Mouse (Mus musculus) midbrain, embryonic 12.5 days (tissue): ENCODE results near the gene Hvcn1. TPM values are rescaled to one million over a fixed set of nuclear protein-coding genes. Genes with fewer than 3 reads are reported as not detected.

Source experiments
- polyA plus RNA-seq: library from polyadenylated mRNA; unstranded; fragments of >200 nt; fragmentation: Nextera tagmentation; extraction: Ambion mirVana; gene quantifications from 2 replicates; pipeline ENCODE4 v1.2.1, GENCODE M21; 2016

The Hvcn1 gene
- polyA plus RNA-seq, 1 experiment from 2014 or later, result 10.8 TPM

Other genes with a start within 250 kb of the Hvcn1 start
- gene Cux2, start 156.7 kb upstream of the Hvcn1 start, polyA plus RNA-seq, result 19.7 and 20.2 TPM in 2 replicates
- gene Myl2, start 105.9 kb upstream of the Hvcn1 start, polyA plus RNA-seq, result 1.1 and 3.9 TPM in 2 replicates
- not detected in 2 replicates for gene Ccdc63, start 66.0 kb upstream of the Hvcn1 start, polyA plus RNA-seq
- 323 and 332 TPM in 2 replicates for gene Ppp1cc, start 48.5 kb upstream of the Hvcn1 start, polyA plus RNA-seq
- gene Tctn1, start 57.7 kb downstream of the Hvcn1 start, polyA plus RNA-seq, result 7.2 and 8.1 TPM in 2 replicates
- gene Pptc7, start 77.6 kb downstream of the Hvcn1 start, polyA plus RNA-seq, result 9.9 and 11.9 TPM in 2 replicates
- gene Rad9b, start 147.4 kb downstream of the Hvcn1 start, polyA plus RNA-seq, result 15.7 and 16.6 TPM in 2 replicates
- 208 TPM in 2 replicates for gene Vps29, start 147.6 kb downstream of the Hvcn1 start, polyA plus RNA-seq
- 56.5 and 58.2 TPM in 2 replicates for gene Gpn3, start 165.1 kb downstream of the Hvcn1 start, polyA plus RNA-seq
- gene Fam216a, start 165.6 kb downstream of the Hvcn1 start, polyA plus RNA-seq, result 114 and 115 TPM in 2 replicates
- gene Arpc3, start 185.1 kb downstream of the Hvcn1 start, polyA plus RNA-seq, result 117 and 118 TPM in 2 replicates
- 52.1 and 53.6 TPM in 2 replicates for gene Anapc7, start 214.9 kb downstream of the Hvcn1 start, polyA plus RNA-seq